Mouse (Mus musculus): ENCODE data around the gene Trpv2.
A peak's percentile ranks its signal among the peaks of the same experiment; 100 is the strongest.

The Trpv2 gene

DNA sequence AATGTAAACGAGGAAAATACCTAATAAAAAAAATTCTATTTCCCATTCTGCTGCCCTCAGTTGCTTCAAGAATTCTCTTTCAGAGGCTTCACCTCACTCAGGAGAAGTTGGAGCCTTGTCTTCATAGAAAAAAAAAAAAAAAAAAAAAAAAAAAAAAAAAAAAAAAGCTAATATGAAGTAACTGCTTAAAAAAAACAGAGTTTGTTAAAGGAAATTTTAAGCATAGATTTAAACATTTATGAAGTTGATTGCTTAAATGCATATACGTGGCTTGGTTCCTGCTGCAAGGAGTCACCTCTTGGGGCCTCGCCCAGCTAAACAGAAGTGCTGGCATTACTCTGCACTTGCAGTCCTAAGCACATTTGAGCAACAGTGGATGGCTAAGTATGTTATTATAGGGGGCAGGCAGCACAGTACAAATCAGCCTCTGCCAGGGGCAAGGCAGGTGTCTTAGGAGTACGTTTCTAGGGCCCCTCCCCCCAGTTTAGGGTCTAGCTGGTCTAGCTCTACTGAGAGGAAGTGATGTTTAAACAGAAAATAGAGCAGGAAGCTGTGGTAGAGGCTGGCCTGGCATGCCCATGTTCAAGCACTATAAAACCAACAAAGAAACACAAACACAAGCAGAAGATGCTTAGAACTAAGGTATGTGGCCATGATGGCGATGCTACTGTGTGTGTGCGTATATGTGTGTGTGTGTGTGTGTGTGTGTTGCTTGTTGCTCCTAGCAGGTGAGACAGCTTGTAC, at the start of gene Trpv2:
Gene Trpv2 (plus strand): TSS at position 528 of the 744 bp plus-strand sequence.
- no peak for DNase-seq (ENCODE audit: low spot score)

DNA sequence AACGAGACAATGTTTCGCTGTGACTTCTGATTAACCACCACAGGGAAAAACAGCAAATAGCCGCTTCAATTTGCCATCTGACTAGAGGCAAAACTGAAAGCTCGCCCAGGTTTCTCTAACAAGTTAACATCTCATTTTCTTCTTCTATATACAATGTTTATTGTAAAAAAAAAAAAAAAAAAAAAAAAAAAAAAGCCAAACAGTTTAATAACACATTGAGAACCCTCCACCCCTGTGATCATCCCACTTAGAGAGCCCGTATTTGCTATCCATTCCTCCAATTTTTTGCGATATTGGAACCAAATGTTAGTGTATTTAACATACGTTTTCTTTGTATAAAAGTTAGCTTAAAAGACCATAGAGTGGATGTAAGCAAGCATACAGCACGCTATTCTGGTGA, 37.2 kb upstream of the Trpv2 start:
- DNase-seq (ENCODE audit: low spot score), result no peak

DNA sequence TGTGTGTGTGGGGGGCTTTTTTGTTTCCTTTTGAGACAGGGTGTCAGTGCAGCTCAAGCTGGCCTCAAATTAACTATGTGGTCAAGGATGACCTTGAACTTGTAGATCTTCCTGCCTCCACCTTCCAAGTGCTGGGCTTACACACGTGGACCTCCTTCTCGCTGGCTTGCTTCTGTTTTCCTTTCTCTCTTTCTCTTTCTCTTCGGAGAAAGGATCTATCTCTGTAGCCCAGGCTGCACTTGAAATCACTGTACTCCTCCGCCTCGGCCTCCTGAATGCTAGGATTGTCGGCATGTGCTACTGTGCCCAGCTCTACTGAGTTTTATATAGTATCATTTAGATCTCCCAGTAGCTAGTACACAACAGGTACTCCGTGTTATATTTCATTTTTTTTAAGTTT, 36.7 kb upstream of the Trpv2 start:
- DNase-seq (ENCODE audit: low spot score), result no peak

DNA sequence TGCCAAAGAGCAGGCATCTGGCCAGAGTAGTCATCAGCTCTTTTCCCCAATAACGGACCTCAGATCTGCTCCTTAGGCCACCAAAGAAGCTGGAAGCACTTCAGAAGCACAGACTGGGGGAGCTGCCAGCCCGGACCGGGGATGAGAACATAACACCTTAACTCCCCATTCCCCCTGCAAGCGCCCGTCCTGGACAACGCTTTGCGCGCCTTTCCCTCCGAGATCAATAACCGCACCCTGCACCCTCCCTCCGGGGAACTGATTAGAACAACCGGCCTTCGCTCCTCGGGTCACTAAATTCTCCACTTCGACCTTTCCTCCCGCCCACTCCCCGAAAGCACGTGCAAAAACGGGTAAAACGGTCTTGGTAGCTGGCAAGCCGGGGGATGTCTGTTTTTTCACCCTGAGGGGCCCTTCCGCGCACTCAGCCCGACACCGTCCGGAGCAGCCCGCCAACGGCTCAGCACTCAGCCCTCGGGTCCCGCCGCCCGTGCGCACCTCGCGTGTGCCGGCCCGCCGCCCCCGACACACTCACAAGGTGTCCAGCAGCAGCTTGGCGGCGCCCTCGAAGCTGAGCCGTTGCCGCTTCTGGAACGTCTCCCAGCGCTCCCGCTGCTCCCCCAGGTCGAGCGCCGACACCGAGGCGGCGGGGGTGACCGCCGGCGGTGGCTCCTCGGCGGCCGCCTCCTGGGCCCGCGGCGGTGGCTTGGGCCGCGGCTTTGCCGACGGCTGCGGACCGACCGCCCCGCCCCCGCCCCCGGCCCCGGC, 35.8 kb upstream of the Trpv2 start:
- DNase-seq (ENCODE audit: low spot score), result peak; percentile 49

DNA sequence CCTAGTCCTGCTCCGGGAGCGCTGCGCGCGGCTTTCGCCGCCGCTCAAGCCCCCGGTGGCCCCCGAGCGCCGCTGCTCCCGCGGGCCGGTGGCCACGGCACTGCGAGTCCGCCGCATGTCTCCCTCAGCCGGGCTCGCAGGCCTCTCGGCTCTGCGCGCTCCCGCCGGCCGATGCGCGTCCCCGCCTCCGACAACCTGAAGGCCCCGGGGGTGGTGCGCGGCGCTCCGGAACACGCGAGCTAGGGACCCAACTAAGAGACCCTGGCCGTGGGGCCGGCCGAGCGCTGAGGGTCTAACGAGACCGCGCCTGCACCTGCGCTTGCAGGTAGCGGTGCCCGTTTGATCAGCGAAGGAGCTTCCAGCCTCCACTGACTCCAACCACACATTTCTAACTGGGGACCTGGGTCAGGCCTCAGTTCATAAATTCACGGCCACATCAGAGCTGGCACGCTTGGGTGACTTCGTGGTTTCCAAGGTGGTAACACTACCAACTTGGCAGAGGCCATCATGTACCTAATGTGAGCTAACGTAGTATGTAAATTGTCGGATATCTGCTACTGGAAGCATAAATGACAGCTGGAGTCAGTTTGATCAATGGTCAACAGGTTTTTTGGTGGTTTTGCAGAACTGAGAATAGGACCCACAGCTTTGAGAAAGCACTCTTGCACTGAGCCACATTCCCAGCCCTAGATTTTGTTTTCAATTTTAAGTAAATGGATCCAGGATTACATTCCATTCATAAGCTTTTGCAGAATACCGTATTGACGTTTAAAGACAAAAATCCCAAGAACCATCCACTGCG, 35.0 kb upstream of the Trpv2 start, which contains the start of gene Cenpv:
Gene Cenpv (minus strand): TSS at position 173 of the 802 bp plus-strand sequence.
- peak; percentile 74 for DNase-seq (ENCODE audit: low spot score)

DNA sequence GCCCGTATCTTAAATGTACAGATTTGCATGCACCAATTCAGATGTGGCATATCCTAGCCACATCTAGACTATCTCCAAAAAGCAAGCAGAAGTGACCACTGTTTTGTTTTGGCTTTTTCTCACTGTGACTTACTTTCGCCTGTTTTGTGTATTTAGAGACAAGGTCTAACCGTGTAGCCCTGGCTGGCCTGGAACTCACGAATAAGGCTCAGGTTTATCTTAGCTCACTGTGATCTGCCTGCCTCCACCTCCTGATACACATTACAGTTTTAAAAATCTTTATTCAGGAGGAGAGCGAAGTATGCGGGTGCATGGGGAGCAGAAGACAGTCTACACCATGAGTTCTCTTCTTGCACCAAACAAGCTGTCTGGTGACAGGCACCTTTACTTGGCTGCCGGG, 34.1 kb upstream of the Trpv2 start:
- no peak for DNase-seq (ENCODE audit: low spot score)

DNA sequence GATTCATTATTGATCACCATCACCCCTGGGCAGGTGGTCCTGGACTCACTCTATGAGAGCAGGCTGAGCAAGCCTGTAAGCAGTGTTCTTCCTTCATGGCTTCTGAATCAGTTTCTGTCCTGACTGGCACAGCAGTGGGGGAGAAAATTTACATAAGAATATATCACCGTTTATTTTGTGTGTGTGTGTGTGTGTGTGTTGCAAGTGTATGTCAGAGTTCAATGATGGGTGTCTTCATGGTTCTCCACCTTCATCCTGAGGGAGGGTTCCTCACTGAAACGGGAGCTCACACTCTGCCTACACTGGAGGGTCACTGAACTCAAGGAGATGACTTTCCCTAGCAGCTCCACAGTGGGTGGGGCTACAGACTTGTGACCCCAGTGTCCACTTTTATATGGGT, 33.3 kb upstream of the Trpv2 start:
- no peak for DNase-seq (ENCODE audit: low spot score)

DNA sequence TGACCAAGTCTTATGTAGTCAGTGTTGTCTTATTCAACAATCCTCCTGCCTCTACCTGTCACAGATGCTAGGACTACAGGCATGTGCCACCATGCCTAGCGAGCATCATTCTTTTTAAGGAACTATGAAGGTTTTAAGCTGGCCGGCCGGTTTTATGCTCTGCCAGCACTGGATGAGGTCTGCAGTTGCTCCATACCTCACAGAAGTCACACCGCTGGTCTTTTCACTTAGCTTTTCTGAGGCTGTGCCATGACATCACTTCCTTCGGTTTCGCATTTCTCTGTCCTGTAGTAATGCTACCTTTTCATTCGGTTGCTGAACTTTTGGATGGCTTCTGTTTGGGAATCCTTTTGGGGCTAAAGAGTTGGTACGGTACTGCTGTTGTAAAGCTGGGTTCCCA, 32.7 kb upstream of the Trpv2 start:
- no peak for DNase-seq (ENCODE audit: low spot score)

DNA sequence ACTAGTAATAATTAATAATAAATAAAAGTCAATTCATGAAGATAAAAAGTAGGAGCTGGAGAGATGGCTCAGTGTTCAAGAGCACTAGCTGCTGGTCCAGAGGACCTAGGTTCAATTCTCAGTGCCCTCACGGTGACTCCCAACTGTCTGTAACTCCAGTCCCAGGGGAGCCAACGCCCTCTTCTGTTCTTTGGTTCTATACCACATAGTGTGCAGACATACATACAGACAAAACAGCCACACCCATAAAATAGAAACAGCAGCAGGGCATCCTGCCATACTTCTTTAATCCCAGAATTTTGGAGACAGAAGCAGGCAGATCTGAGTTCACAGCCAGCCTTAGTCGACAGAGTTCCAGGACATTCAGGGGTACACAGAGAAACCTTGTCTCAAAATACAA, 30.3 kb upstream of the Trpv2 start:
- DNase-seq (ENCODE audit: low spot score), result no peak

DNA sequence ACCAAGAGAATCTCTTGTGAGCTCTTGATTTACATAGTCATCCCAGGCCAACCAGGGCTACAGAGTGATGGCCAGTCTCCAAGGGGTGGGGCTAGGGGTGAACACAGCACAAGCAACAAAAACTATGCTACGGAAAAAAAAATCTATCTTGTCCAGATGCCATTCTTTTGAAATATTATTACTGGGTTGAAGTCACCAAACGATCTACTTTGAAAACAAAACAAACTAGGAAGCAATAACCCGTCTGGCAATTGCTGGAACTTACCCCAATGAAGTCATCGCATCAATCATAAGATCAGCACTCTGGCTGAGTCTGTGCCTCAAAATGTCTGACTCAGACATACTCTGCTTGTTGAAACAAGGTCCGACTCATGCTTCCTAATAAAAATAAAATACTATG, 24.5 kb upstream of the Trpv2 start:
- peak; percentile 56 for DNase-seq (ENCODE audit: low spot score)

DNA sequence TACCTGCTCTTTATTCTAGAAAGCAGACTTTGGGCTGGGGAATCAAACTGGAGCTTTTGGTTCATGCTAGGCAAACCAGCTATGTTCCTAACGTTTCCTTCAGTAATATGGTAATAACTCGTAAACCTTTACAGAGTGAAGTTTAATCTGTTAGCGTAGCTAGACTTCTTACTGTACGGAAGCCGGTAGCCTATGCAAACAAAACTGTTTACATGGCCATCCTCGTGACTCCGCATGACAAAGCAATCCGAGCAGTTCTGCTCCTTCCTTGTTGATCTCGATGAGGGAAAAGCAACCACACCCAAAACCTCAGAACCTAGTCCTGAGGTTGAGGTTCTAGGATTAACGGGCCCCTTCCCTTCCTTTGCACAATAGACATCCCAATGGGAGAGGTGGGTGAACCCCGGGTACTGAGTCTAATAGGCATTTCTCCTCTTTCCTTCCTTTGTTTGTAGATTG, 24.0 kb upstream of the Trpv2 start:
- peak; percentile 38 for DNase-seq (ENCODE audit: low spot score)

DNA sequence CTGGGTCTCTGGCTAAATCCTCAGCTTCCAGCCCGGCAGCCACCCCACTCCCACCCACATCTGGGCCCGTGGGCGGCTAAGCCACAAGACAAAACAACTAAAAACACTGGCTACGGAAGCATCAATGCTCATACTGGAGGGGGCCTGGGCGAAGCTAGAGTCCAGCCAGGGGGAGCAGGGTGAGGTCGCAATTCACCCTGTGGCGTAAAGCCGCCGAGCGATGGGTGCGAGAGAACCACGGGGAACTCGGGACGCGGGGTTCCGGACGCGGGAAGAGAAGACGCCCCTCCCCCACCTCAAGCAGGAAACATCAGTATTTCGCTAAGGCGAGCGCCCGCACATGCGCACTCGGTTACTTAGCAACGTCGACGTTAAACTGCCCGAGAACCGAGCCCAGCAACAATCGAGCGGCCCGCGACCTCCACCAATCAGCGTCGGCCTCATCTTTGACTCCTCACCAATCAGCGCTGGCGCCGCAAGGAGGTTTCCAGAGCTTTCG, 23.5 kb upstream of the Trpv2 start, which contains the start of gene Ubb:
Gene Ubb (plus strand): TSS at position 445 of the 499 bp plus-strand sequence.
- DNase-seq (ENCODE audit: low spot score), result peak; percentile 99

DNA sequence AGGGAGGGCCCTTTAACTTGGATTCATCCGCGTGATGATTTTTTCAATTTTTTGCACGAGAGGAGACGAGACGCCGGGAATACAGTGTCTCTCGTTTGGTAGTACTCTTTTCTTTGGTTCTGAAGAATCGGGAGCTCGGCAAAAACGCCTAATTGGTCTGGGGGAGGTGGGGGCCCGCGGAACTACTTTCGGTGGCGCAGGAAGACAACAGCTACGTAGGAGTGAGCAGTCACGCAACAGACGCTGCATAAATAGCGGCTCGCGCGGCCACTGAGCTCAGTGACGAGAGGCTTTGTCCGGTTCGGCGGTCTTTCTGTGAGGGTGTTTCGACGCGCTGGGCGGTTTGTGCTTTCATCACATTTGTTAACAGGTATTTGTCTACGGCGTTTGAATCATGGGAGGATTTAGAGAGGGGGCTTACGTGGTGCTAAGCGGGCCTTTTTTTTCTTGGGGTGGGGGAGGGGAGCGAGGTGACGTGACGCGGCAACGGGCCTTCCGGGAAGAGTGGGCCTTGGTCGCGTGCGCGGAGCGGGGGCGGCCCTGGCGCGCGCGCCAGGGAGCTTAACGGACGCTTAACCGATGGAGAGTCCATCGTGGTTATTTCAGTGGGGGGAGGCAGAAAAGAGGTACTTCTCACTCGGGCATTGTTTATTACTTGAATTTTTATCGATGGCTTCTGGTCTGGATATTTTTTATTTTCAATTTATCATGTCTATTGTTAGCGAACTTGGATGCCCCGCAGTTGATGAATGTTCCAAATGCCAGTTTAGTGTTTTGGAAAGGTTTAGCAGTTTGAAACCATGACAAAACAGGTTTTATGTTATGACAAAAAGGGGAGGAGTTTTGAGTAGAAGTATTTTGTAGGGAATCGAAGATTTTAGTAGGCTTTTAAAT, 22.8 kb upstream of the Trpv2 start:
- peak; percentile 85 for DNase-seq (ENCODE audit: low spot score)

DNA sequence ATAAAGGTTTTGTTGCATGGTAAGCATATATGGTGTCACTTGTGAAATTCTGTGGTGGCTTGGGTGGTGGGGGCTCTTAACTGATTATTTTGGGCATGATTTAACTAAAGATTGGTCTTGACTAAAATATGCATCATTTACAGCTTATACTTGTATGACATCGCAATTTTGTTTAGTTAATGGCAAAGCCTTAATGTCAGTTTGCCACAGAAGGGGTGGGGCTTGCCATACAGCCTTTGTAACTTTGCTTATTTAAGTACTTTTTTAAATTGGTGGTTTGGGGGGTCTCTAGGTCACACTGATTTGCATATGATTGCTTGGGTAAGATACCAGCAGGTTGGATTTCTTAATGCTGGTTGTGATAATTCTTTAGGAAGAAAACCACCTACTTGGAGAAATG, 21.1 kb upstream of the Trpv2 start:
- DNase-seq (ENCODE audit: low spot score), result no peak

DNA sequence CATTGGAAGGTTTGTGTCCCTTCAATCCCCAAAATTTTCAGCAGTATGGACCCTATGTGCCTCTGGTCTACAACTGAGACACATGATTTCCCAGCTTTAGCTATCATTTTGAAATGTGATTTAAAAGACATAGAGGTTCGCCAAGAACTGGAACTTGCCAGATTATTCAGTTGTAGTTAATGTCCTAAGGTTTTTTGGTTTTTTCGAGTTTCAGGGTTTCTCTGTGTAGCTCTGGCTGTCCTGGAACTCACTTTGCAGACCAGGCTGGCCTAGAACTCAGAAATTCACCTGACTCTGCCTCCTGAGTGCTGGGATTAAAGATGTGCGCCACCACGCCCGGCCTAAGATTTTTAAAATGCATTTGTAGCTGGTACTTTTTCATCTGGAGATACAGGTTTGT, 20.7 kb upstream of the Trpv2 start:
- no peak for DNase-seq (ENCODE audit: low spot score)

DNA sequence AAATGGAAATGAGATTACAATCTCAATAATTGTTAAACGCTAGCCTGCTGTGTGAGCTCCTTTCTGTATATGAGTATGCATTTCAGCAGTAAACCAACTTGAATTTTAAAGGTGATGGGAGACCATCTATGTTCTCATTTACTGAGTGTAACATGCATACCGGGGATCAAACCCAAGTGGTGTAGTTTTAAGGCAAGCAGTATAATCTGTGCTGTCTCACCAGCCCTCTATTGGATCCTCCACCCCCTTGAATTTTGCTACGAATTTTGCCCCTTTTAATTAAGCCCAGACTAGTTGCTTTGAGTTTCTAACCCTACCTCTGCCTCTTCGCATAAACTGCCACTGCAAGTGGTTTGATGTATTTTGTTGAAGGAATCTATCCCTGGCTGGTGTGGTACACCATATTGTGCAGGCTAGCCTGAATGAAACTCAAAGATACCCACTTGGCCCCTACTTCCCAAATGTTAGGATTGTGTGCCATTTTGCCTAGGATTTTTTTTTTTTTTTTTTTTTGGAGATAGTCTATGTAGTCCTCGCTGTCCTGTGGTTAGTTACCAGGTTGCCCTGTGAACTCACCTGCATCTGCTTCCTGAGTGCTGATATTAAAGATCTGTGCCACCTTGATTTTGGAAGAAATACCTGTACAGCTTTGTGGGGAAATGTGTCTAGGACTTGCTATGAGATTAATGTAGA, 20.0 kb upstream of the Trpv2 start:
- no peak for DNase-seq (ENCODE audit: low spot score)

DNA sequence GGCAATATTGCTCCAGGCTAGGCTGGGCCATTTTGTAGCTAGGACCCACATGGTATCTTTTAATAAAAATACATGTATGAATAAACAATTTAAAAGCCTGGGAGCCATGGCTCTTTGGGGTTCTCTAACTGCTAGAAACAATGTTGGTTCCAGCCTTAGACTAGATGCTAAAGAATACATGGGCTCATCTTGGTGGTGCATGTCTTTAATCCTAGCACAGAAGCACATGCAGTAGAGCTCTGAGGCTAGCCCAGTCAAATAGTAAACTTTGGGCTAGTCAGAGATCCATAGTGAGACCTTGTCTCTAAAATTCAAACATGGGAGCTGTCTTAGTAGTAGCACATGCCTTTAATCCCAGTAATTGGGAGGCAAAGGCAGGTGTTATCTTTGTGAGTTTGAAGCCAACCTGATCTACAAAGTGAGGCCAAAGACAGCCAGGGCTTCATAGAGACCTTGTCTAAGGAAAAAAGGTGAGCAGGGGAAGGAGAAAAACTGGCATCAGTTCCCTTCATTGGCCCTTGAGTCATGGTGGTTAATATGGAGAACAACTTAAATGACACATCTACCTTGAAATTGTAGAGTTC, 19.3 kb upstream of the Trpv2 start:
- no peak for DNase-seq (ENCODE audit: low spot score)

DNA sequence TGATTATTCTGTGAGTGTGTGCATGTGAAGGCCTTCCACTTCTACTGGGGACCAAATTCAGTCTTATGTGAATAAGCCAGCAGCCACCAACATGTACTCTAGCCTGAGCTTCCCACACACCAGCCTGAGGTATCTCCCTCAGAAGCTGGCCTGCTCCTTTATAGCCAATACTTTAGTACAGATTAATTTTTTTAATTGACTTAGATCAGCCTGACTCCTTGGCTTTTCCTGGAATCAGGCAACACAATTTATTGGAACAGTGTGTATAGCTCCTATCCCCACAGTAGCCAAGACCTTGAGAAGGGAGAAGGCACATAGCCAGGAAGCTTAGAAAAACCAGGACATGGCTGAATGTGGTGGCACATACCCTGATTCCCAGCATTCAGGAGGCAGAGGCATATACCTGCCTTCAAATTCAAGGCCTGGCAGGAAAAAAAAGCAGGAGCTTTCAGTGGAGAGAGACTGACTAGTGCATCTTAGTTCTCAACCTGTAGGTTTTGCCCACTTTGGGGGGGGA, 18.3 kb upstream of the Trpv2 start:
- DNase-seq (ENCODE audit: low spot score), result no peak

DNA sequence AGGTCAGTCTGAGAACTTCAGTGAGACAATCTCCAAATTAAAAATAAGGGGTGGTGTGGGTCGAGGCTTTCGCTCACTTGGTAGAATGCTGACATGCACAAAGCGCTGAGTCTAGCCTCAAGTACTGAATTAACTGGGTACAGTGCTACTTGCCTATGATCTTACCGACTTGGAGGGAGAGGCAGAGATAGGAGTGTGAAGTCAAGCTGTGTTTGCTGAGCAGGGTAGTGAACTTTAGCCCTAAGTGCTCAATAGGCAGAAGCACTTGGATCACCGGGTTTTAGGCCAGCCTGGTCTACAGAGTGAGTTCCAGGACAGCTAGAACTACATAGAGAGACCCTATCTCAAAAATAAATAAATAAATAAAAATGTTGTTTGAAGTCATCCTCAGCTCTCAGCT, 17.1 kb upstream of the Trpv2 start:
- DNase-seq (ENCODE audit: low spot score), result no peak

DNA sequence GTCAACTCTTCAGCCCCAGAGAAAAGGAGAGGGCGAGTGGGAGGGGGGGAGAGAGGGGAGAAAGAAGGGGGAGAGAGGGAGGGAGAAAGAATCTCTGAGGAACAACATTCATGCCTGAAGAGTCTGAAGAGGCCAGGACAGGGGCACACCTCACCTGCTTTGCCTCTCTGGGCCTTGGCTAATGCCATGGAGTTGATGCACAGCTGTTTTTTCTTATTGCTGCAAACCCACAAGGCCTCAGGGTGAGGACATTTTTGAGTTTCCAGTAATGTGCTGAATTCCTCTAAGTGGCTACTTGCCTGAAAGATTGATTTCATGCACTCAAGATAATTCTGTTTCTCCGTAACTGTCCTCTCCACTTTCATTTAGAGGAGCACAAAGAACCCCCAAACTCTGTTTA, 16.1 kb upstream of the Trpv2 start:
- no peak for DNase-seq (ENCODE audit: low spot score)
